Mouse (Mus musculus): Measurements from ENCODE around the gene Apoa5.

DNA sequence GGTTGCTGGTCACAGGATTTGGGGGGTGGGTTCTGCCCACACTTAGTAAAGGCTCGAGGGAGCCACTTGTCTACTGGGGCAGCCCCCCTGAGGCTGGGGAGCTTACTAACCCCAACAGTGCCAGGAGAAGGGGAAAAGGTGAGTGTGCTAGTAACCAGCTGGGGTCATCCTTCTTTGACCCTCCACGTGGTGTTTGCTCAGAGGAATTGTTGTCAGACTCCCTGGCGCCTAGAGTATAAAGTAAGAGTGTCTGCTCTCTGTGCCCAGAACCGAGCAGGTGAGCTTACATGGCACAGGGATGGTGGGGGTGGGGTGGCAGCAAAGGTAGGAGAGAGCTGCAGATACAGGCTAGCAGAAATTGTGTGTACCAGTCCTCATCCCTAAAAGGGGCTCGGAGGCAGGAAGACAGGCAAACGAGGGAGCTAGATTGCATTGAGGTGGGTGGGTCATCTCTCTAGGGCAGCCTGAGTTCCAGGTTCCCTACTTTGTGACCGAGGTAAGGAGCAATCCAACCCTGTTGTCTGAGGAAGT lies at the start of gene Apoa5:
- TF ChIP-seq CTCF (conservative IDR thresholded peaks at IDR 0.05; ENCODE audit: low read length) (no peak), POU5F1 (IDR thresholded peaks at IDR 0.05; ENCODE audit: borderline replicate concordance, low read length) (no peak), NANOG (IDR thresholded peaks at IDR 0.05; ENCODE audit: borderline replicate concordance, low read length) (no peak)
